Comparison of ENCODE assay signal across 20 mouse cellular contexts in genomic region chr8:39440550-39441333, GRCm38 (mm10).
"Had no signal": no experiment of that assay in that cellular context is flagged by ENCODE, and none has a peak within 500 bp of the region (broad histone marks: within the 10 kb centered on the region; RNA-seq: fewer than 3 reads in every experiment).

No protein-coding gene starts in this region.

- DNase-seq: kidney, adult 2 months; kidney, postnatal 25 days; layer of hippocampus, adult 9-11 months; liver; lung, adult 18-20 months; lung, postnatal 10 days; lung, postnatal 36 days; right cerebral cortex, postnatal 25 days; spleen, adult 18-20 months; thymus, postnatal 25 days had no signal

- ATAC-seq: liver, embryonic 12.5 days had no signal

- H3K9me3 ChIP-seq: limb, embryonic 10.5 days; limb, embryonic 13.5 days; liver, embryonic 12.5 days; liver, embryonic 15.5 days; lung, embryonic 15.5 days; megakaryocyte, embryonic 14.5 days; midbrain, embryonic 10.5 days; stomach, embryonic 15.5 days had no signal

- H3K4me2 ChIP-seq: limb, embryonic 13.5 days; liver, embryonic 12.5 days; liver, embryonic 15.5 days; lung, embryonic 15.5 days; stomach, embryonic 15.5 days had no signal

- H3K36me3 ChIP-seq: limb, embryonic 10.5 days; limb, embryonic 13.5 days; liver, embryonic 12.5 days; liver, embryonic 15.5 days; lung, embryonic 15.5 days; midbrain, embryonic 10.5 days; stomach, embryonic 15.5 days had no signal

- H3K4me1 ChIP-seq: limb, embryonic 10.5 days; limb, embryonic 13.5 days; liver, embryonic 12.5 days; liver, embryonic 15.5 days; lung, embryonic 15.5 days; megakaryocyte, embryonic 14.5 days; midbrain, embryonic 10.5 days; stomach, embryonic 15.5 days had no signal

- H3K9ac ChIP-seq: limb, embryonic 13.5 days; liver, embryonic 12.5 days; liver, embryonic 15.5 days; lung, embryonic 15.5 days; stomach, embryonic 15.5 days had no signal

- H3K27me3 ChIP-seq: limb, embryonic 13.5 days; liver, embryonic 12.5 days; liver, embryonic 15.5 days; lung, embryonic 15.5 days; megakaryocyte, embryonic 14.5 days; stomach, embryonic 15.5 days had no signal

- H3K27ac ChIP-seq: kidney, postnatal 0 days; layer of hippocampus, adult 2 months; limb, embryonic 10.5 days; limb, embryonic 13.5 days; liver, embryonic 12.5 days; liver, embryonic 15.5 days; lung, embryonic 15.5 days; midbrain, embryonic 10.5 days; stomach, embryonic 15.5 days had no signal

- H3K4me3 ChIP-seq: layer of hippocampus, adult 2 months; limb, embryonic 10.5 days; limb, embryonic 13.5 days; liver, embryonic 12.5 days; liver, embryonic 15.5 days; lung, embryonic 15.5 days; megakaryocyte, embryonic 14.5 days; midbrain, embryonic 10.5 days; stomach, embryonic 15.5 days had no signal
